Mouse (Mus musculus): ENCODE measurements around the gene Gm8369.
"Not testable (repeated sequence)": the region's sequence is repeated elsewhere in the genome, so short reads cannot be mapped to it uniquely, and the experiment has no call there.

Gene Gm8369

DNA sequence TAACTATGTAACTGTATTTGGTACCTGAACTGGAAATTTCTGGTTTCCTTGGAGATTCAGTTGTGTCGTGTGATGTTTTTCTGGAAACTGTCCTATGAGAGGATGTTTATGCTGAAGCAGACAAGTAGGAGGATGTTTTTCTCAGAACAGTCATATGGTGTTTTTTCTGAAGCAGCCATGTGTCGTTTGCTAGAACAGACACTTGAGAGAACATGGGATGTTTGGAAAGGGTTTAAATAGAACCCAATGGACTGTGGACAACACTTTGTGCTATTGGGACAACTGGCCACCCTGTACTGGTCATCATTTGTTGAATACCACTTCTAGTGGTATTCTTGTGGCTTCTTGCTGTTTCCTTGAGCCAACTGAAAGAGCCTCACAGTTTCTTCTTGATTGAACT is at the start of gene Gm8369:
Gene Gm8369, plus strand, starts transcription at position 193 of the 400 bp plus-strand sequence.
- no peak for DNase-seq (ENCODE audit: low spot score)

DNA sequence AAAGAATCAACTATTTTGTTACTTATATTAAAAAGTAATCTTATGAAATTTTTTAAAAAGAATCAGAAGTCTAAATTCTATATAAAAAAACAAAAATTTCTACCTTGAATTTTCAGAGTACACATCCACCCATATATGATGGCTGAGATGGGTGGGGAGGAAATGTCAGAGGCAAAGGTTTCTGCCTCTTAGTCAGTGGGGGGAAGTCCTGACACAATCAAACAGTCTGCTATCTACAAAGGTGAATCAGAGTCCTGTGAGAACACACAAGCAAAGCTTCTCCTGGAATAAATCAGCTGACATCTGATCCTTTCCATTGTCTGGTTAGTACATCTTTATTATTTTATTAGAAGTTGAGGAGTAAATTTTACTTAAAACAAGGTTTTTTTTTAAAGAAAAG is 42.4 kb upstream of the Gm8369 start, which contains the start of gene Ms4a4b:
Gene Ms4a4b, plus strand, starts transcription at position 216 of the 400 bp plus-strand sequence.
- no peak for DNase-seq (ENCODE audit: low spot score)

DNA sequence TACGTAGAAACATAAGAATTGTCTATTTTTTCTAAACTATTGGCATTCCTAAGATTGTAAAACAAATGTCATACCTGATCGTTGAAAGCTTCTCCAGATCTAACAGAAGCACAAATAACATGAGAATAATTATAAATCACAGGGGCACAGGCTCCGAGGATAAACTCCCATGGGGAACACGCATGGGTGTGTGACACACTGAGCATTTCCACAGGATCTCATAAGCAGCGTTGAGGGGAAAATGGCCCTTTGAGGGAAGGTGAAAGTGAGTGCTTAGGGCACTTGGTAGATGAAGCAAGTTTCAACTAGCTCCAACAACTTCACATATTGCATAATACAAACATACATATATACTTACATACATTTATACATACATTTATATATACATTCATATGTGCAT is 41.8 kb upstream of the Gm8369 start:
- DNase-seq (ENCODE audit: low spot score) = no peak

DNA sequence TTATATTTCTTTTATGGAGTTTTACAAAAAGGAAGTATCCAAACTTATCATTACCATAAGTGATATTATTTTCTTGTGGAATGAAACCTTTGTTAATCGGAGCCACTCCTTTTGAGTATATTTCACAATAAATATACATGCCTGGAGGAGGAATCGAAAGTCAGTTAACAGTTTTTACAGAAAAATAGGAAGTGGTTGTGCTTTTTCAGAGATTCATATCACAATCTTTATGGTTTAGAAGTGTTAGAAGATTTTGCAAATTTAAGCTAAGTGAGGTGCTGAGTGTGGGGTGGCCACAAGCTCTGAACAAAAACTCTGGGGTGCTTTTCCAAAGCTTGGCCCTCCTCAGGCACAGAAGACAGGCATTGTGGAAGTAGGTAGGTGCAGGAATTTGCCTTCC is 38.5 kb upstream of the Gm8369 start:
- no peak for DNase-seq (ENCODE audit: low spot score)

DNA sequence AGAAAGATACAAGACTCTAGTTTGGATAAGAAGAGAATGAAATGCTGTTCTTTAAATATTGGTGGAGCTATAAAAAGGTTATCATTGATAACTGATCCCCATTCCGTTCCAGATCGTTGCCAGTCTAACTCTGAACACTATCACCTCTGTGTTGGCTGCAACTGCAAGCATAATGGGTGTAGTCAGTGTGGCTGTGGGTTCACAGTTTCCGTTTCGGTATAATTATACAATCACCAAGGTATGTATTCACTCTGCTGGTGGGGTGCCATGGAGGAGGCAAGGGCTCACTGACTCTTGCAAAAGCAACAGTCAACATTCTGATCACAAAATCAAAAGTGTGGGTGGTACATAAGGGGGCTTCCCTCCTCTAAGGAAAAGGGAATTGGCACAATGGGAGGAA is 26.7 kb upstream of the Gm8369 start:
- DNase-seq (ENCODE audit: low spot score) = not testable (repeated sequence)

DNA sequence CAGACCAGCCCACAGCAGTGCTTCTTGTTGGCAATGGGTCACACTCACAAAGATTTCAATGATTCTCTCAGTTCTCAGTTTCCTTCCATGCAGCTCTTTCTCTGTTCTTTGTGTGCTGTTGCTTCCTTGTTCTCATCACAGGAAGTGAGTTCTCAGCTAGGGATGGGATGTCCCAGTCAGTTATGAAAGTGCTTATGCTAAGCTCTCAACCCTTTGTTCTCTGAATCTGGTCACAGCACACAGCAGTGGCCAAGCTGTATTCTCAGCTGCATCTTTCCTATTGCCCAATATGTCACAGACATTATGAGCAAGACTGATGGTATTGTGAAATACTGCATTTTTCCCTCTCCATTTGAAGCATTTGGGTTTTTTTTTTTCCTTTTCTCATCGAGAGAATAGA is 20.9 kb upstream of the Gm8369 start:
- DNase-seq (ENCODE audit: low spot score) = not testable (repeated sequence)

DNA sequence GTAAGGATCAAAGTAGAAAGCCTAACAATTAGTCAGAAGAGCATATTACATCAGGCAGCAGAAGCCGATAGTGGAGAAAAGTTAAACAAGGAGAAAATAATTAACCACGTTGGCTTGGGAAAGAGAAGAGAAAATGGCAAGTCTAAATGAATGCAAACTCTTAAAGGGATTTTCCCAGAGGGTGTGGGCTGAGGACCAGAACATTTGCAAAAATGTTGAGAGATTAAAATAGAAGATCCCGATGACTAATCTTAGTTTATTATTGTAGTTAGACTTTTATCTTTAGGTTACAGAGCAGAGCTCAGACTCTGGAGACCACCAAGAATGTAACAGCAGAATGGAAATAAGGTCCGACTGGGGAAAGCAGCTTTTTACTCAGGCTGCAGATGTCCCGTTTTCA is 19.3 kb upstream of the Gm8369 start:
- DNase-seq (ENCODE audit: low spot score) = no peak

DNA sequence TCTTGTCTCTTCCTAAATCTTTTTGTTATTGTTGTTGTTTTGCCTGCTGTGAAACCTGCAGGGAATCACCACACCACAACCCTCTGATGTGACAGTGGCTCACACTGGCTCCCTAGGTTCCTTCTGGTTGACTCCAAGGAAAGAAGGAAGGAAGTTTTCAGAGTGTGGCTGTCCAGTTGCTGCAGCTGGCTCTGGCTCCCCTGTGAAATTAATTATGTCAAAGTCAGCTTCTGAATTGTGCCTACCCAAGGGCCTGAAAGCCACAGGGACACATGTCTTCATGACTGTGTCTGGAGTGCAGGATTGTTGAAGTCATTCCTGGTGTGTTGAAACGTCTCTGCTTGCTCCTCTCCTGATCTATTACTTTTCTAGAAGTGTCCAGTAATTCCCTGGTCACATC is 17.4 kb upstream of the Gm8369 start:
- not testable (repeated sequence) for DNase-seq (ENCODE audit: low spot score)

DNA sequence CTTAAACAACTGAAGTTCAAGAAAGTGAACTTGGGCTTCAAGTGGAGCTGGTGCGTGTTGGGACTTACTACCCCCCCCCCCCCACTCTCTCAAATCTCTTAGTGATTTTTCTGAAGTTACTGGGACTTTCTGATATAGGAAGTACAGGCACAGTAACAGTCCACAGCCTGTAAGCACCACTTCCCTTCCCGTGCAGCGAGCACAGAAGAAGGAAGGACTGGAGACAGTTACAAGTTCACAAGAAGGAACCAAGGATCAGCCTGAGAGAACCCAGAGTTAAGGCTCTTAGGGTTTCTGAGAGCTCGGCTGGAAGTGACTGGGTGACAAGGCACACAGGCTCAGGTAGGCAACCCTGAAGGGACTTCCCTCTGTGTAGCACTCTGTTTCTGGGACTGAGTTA is 16.5 kb upstream of the Gm8369 start, which contains the start of gene Ms4a6c:
Gene Ms4a6c, plus strand, starts transcription at position 152 of the 400 bp plus-strand sequence.
- DNase-seq (ENCODE audit: low spot score) = not testable (repeated sequence)

DNA sequence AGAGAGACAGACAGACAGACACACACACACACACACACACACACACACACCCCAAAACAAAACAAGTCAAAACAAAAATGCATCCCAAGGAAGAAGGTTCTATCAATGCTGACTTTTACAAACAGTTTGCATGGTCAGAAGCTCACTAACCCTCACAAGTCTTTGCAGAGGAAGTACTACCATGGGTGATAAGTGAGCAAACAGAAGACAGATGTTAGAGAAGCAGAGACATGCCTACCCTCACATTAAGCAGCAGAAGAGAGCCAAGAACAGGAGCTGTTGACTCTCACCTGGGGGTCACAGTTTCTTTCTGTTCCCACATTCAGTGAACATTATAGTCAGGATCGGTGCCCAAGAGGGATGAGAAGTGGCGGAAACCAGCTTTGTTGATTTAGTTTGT is 6.0 kb upstream of the Gm8369 start:
- no peak for DNase-seq (ENCODE audit: low spot score)

DNA sequence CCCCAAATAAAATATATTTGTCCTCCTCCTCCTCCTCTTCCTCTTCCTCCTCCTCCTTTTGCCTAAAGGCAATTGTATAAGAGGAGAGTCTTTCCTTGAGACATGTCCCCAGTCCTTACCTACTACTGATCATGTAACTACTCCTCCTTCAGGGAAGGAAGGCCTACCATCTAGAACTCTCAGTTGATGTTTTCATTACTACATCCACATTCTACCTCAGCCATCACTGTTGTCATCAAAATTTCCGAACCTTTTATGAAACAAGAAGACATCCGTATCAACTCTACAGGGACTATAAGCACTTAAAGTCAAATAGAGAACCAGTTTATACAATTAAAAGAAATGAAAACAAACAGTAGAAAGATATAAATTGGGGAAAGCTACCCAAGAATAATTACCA is 3.1 kb upstream of the Gm8369 start:
- no peak for DNase-seq (ENCODE audit: low spot score)

DNA sequence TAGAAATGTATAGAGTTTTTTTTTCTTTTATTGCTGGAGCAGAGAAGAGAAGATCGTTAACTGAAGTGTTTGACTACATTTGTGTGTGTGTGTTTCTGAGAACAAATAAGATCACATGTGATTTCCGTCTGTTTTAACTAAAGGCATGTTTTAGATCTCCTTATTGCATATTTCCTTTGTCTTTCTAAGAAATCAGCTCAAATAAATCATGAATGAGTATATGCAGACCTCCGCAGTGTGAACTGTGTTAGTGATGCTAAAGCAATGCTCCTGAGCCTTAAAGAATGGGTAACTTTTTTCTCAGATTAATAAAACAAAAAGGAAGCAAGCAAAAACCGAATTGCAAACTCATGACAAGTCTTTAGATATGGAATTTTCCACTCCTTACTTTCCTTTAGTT is 1.8 kb upstream of the Gm8369 start:
- no peak for DNase-seq (ENCODE audit: low spot score)

DNA sequence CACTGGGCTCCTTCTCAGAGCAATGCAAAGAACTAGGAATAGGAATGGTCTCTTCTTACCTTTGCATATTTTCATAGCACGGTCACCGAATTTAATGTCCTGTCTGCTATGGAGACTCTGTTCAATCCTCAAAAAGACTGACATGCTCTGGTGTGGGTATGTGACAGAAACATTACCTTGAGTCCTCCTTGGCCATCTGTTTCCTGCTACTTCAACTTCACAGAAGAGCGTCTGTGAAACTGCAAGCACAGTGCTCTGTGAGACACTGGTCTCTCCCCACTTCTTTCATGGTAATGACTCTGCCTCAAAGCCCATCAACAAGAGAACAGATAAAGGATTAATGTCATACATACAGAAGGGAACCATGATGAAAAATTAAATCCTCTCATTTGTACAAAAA is 1.4 kb upstream of the Gm8369 start:
- no peak for DNase-seq (ENCODE audit: low spot score)

DNA sequence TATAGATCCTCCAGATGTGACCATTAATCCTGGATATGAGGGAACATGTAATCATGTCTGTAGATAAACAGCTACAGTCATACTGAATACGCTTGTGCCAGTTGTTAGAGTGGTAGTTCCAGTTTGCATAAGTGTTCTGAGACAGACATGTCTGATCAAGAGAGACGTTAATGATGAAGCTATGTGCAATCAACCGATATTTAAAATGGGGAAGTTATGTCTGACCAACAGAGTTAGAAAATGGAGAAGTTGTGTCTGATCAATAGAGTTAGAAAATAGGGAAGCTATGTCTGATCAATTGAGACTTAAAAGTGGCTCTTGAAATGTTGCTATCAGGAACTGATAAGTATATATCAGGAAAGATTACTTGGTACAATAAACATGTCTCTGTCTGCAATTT is 472 bp upstream of the Gm8369 start:
- no peak for DNase-seq (ENCODE audit: low spot score)

DNA sequence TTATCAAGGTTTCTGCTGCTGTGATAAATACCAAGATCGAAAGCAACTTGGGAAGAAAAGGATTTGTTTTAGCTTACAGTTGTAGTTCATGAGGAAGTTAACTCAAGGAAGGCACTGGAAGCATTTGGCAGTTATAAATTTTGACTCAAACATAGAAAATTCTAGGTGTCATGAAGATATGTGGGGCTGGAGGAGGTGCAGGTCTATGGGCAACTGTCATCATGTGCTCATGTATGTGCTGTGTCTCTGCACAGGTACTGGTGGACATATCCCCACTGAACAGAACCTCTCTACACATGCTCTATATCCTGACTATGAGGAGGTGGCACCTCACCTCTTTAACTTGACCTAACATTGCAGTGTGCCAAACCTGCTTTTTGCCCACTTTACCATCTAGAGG is 861 bp downstream of the Gm8369 start:
- DNase-seq (ENCODE audit: low spot score) = no peak

DNA sequence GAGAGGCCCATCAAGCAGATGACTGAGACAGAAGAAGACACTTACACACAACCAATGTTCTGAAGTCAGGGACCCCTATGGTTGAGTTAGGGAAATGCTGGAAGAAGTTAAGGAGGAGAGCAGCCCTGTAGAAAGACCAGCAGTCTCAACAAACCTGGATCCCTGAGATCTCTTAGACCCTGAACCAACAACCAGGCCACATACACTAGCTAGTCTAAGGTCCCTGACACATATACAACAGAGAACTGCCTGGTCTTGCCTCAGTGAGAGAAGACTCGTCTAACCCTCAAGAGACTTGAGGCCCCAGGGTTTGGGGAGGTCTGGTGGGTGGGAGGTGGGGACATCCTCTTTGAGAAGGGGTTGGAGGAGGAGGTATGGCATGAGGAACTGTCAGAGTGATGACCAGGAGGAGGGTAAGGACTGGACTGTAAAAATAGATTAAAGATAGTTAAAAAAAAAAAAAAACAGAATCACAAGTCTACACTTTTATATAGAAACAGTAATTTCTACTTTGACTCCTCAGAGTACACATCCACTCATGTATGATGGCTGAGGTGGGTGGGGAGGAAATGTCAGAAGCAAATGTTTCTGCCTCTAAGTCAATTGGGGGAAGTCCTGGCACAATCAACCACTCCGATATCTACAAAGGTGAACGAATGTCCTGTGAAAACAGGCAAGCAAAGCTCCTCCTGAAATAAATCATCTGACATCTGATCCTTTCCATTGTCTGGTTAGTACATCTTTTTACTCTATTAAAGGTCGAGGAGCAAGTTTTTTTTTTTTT is 5.9 kb downstream of the Gm8369 start:
- no peak for DNase-seq (ENCODE audit: low spot score)

DNA sequence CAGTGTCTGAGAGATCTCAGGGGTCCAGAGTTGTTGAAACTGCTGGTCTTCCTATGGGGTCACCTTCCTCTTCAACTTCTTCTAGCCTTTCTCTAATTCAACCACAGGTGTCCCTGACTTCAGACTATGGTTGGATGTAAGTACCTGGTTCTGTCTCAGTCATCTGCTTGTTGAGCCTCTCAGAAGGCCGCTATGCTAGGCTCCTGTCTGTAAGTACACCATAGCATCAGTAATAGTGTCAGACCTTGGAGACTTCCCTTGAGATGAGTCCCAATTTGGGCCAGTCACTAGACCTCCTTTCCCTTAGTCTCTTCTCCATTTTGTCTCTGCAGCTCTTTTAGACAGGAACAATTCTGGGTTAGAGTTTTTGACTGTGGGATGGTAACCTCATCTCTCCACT is 6.9 kb downstream of the Gm8369 start:
- DNase-seq (ENCODE audit: low spot score) = no peak

DNA sequence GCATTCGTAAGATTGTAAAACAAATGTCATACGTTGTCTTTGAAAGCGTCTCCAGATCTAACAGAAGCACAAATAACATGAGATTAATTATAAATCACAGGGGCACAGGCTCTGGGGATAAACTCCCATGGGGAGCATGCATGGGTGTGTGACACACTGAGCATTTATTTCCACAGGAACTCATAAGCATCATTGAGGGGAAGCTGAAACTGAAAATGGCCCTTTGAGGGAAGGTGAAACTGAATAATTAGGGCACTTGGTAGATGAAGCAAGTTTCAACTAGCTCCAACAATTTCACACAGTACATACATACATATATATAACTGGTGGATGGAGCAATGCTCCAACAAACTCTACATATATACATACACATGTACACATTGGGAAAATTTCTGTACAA is 8.8 kb downstream of the Gm8369 start:
- DNase-seq (ENCODE audit: low spot score) = no peak

DNA sequence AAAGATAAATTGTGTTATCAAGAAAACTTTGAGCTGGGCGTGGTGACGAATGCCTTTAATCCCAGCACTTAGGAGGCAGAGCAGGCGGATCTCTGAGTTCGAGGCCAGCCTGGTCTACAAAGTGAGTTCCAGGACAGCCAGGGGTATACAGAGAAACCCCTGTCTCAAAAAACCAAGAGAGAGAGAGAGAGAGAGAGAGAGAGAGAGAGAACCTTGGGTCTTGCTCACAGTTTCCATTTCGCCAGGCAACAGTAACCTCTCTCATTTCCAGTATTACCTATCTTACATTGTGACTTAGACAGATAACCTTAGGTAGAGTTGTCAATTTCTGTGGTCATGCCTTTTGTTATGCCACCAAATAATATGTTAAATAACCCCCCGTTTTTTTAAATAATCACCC is 10.6 kb downstream of the Gm8369 start:
- DNase-seq (ENCODE audit: low spot score) = no peak

DNA sequence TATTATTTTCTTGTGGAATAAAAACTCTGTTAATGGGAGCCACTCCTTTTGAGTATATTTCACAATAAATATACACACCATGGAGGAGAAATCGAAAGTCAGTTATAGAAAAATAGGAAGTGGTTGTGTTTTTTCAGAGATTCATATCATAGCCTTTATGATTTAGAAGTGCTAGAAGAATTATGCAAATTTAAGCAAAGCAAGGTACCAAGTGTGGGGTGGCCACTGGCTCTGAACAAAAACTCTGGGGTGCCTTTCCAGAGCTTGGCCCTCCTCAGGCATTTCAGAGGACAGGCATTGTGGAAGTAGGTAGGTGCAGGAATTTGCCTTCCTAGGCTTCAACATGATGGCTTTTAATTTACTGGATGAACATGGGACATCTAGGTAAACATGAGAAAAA is 11.6 kb downstream of the Gm8369 start:
- DNase-seq (ENCODE audit: low spot score) = not testable (repeated sequence)

DNA sequence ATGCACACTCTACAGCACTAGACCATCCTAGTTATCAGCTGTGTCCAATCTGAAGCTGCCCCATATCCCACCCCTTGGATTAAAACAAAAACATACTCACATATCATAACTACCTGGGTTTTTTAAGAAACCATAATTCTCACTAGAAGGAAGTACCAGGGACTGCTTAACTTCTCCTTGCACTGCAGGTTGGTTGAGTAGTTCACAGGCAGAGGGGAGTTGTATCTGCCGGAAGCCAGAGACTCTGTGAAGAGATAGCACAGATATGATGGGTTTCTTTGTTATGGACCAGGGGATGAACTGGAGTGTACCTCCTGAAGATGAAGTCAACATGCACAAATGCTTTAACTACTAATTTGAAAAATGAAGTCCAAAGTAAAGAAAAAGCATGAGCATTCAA is 15.1 kb downstream of the Gm8369 start:
- no peak for DNase-seq (ENCODE audit: low spot score)

DNA sequence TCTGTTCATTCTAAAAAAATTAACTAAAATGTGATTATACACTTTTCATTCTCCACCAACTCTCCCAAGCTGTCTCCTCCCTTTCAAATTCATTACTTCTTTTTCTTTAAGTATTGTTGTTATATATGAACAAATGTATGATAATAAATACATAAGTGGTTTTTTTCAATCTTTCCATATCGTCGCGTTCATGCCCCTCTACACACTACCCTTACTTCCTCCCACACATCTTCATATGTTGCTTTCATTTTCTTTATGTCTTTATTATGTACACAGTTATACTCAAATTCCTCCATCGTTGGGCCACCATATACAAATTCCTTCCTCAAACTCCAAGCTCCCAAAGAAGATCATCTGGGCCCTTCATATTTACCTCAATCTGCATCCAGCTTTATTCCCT is 15.6 kb downstream of the Gm8369 start:
- DNase-seq (ENCODE audit: low spot score) = no peak

DNA sequence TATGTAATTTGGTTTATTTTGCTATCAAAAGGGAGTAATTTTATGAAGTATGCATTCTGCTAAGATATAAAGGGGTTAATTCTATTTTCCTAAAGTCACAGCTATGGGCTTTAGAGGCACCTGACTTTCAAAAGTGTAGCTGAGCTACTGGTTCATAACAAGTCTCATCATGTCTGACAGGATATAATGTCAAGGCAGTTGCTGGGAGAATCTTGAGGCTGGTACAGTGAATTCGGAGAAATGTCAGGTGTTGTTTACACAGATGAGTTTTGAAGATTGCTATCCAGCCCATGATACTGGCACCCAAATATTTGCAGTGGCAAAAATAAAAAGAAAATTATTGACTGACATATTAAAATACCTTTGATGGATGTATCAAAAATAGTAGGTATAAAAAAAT is 19.1 kb downstream of the Gm8369 start:
- DNase-seq (ENCODE audit: low spot score) = no peak

DNA sequence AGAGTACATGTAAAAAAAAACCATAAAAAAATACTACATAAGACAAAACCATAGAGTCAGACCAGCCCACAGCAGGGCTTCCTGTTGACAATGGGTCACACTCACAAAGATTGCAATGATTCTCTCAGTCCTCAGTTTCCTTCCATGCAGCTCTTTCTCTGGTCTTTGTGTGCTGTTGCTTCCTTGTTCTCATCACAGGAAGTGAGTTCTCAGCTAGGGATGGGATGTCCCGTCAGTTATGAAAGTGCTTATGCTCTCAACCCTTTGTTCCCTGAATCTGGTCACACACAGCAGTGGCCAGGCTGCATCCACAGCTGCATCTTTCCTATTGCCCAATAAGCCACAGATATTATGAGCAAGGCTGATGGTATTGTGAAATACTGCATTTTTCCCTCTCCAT is 27.7 kb downstream of the Gm8369 start:
- no peak for DNase-seq (ENCODE audit: low spot score)
